Mouse (Mus musculus) C2C12 (cell line): ENCODE data around the gene 4930522L14Rik. TPM values are rescaled to one million over a fixed set of nuclear protein-coding genes. Genes with fewer than 3 reads are reported as not detected.
"Not testable (repeated sequence)": the region's sequence is repeated elsewhere in the genome, so short reads cannot be mapped to it uniquely, and the experiment has no call there.

Experiments used
- H3K27me3 ChIP-seq: one replicate; pipeline ENCODE4 v1.6.1; 2011; ENCODE audit not compliant: control insufficient read depth, insufficient read depth, insufficient read length
- H3K36me3 ChIP-seq: one replicate; pipeline ENCODE4 v1.6.1; 2011; ENCODE audit not compliant: control insufficient read depth, insufficient read depth
- H3K4me3 ChIP-seq: one replicate; pipeline ENCODE4 v1.5.1; 2011; ENCODE audit warnings: mild to moderate bottlenecking, control low read depth; ENCODE audit not compliant: poor library complexity, insufficient read depth, severe bottlenecking
- H3K79me2 ChIP-seq: one replicate; pipeline ENCODE4 v1.6.1; 2011; ENCODE audit not compliant: control insufficient read depth, insufficient read depth
- H3K79me3 ChIP-seq: one replicate; pipeline ENCODE4 v1.6.1; 2011; ENCODE audit warnings: low read depth, control low read depth
- H3ac ChIP-seq: one replicate; pipeline ENCODE3; 2011; ENCODE audit warnings: low read depth; ENCODE audit not compliant: control insufficient read depth, insufficient read length
- long read RNA-seq, 2 experiments: library from polyadenylated mRNA; unstranded; transcript quantifications; one replicate each; pipeline ENCODE4 v2.0.0; 2019 to 2020
- polyA plus RNA-seq: library from polyadenylated mRNA; unstranded; fragments of >200 nt; fragmentation: generic; extraction: Trizol; gene quantifications from one replicate; pipeline ENCODE4 v1.2.1, GENCODE M21; 2012; ENCODE audit warnings: missing spikeins

4930522L14Rik gene
- 1.5 TPM for polyA plus RNA-seq
- long read RNA-seq, experiment 1, partial matches to known transcripts, result 0 of 5 reads
- long read RNA-seq, experiment 1, other reads (novel, unspliced or antisense), result 1 of 5 reads
- long read RNA-seq, experiment 2, transcript 4930522L14Rik-202 (4 exons, 2,001 nt), result major isoform, 27 of 29 reads
- long read RNA-seq, experiment 2, partial matches to known transcripts, result 0 of 29 reads
- long read RNA-seq, experiment 2, other reads (novel, unspliced or antisense), result 2 of 29 reads

- H3K27me3 ChIP-seq, H3K79me3 ChIP-seq, H3K79me2 ChIP-seq, H3ac ChIP-seq, H3K36me3 ChIP-seq: not testable (repeated sequence)
- H3K4me3 ChIP-seq, result peak within 1 kb of the TSS; percentile 44
These were observed at the start of gene 4930522L14Rik for GRCm38 (mm10) chr5:109751391-109752071. TSS of gene 4930522L14Rik (minus strand) at chr5:109751886.

- H3K27me3 ChIP-seq, H3ac ChIP-seq, H3K79me2 ChIP-seq, H3K4me3 ChIP-seq, H3K36me3 ChIP-seq, H3K79me3 ChIP-seq: not testable (repeated sequence)
These were observed 49.8 kb upstream of the 4930522L14Rik start for GRCm38 (mm10) chr5:109801466-109801865.

GRCm38 (mm10) chr5:109799948-109800347 is 48.3 kb upstream of the 4930522L14Rik start:
- not testable (repeated sequence) for H3K4me3 ChIP-seq, H3ac ChIP-seq, H3K79me3 ChIP-seq, H3K27me3 ChIP-seq, H3K36me3 ChIP-seq, H3K79me2 ChIP-seq

GRCm38 (mm10) chr5:109797017-109797416 is 45.3 kb upstream of the 4930522L14Rik start:
- H3K27me3 ChIP-seq, H3K79me3 ChIP-seq, H3K79me2 ChIP-seq, H3K36me3 ChIP-seq, H3ac ChIP-seq, H3K4me3 ChIP-seq: not testable (repeated sequence)

- not testable (repeated sequence) for H3K79me3 ChIP-seq, H3K79me2 ChIP-seq, H3K36me3 ChIP-seq, H3K27me3 ChIP-seq
- Histone ChIP-seq H3ac (peak overlapping the region; percentile 52), H3K4me3 (peak overlapping the region; percentile 49)
These were observed 44.4 kb upstream of the 4930522L14Rik start for GRCm38 (mm10) chr5:109795967-109796652.

GRCm38 (mm10) chr5:109752073-109752780 is 541 bp upstream of the 4930522L14Rik start:
- H3K4me3 ChIP-seq, H3ac ChIP-seq, H3K36me3 ChIP-seq, H3K79me2 ChIP-seq, H3K27me3 ChIP-seq, H3K79me3 ChIP-seq: not testable (repeated sequence)

- H3K36me3 ChIP-seq, H3K79me2 ChIP-seq, H3K4me3 ChIP-seq, H3K79me3 ChIP-seq, H3ac ChIP-seq, H3K27me3 ChIP-seq: not testable (repeated sequence)
These were observed 6.6 kb downstream of the 4930522L14Rik start for GRCm38 (mm10) chr5:109745081-109745480.

GRCm38 (mm10) chr5:109717341-109717740 is 34.3 kb downstream of the 4930522L14Rik start:
- not testable (repeated sequence) for H3K4me3 ChIP-seq, H3K79me2 ChIP-seq, H3K27me3 ChIP-seq, H3K79me3 ChIP-seq, H3ac ChIP-seq, H3K36me3 ChIP-seq

- H3ac ChIP-seq, H3K79me2 ChIP-seq, H3K36me3 ChIP-seq, H3K27me3 ChIP-seq, H3K79me3 ChIP-seq, H3K4me3 ChIP-seq: not testable (repeated sequence)
These were observed 60.3 kb downstream of the 4930522L14Rik start for GRCm38 (mm10) chr5:109691205-109691965.

GRCm38 (mm10) chr5:109690537-109691201 is 61.0 kb downstream of the 4930522L14Rik start, which contains the start of gene 5430403G16Rik:
TSS of gene 5430403G16Rik (minus strand) at chr5:109691041.
- not testable (repeated sequence) for H3K79me3 ChIP-seq, H3K79me2 ChIP-seq, H3K4me3 ChIP-seq

More at GRCm38 (mm10) chr5:109690537-109691201, 61.0 kb downstream of the 4930522L14Rik start, which contains the start of gene 5430403G16Rik:
- H3K36me3 ChIP-seq, H3K27me3 ChIP-seq, H3ac ChIP-seq: not testable (repeated sequence)
